Mouse (Mus musculus) liver, postnatal 0 days (tissue): ENCODE results near the gene Arhgap36.

Experiments used
- CTCF ChIP-seq: sonication (generic); IDR thresholded peaks from 2 replicates; pipeline ENCODE4 v1.5.1; 2016; ENCODE audit warnings: antibody characterized with exemption, low read depth
- EP300 ChIP-seq: IDR thresholded peaks from 2 replicates; pipeline ENCODE4 v1.6.1; 2016; ENCODE audit warnings: antibody characterized with exemption, low read depth, mild to moderate bottlenecking

- TF ChIP-seq CTCF (no peak), EP300 (no peak)
These were observed 25.4 kb downstream of the Arhgap36 start for GRCm38 (mm10) chrX:49489141-49489540.
